Mouse (Mus musculus): ENCODE results near the gene Denr. TPM values are rescaled to one million over a fixed set of nuclear protein-coding genes. Genes with fewer than 3 reads are reported as not detected.

Gene Denr
- polyA plus RNA-seq (2015; fragmentation: Nextera tagmentation; extraction: Ambion mirVana), result 82.7 and 89.1 TPM in 2 replicates

DNA sequence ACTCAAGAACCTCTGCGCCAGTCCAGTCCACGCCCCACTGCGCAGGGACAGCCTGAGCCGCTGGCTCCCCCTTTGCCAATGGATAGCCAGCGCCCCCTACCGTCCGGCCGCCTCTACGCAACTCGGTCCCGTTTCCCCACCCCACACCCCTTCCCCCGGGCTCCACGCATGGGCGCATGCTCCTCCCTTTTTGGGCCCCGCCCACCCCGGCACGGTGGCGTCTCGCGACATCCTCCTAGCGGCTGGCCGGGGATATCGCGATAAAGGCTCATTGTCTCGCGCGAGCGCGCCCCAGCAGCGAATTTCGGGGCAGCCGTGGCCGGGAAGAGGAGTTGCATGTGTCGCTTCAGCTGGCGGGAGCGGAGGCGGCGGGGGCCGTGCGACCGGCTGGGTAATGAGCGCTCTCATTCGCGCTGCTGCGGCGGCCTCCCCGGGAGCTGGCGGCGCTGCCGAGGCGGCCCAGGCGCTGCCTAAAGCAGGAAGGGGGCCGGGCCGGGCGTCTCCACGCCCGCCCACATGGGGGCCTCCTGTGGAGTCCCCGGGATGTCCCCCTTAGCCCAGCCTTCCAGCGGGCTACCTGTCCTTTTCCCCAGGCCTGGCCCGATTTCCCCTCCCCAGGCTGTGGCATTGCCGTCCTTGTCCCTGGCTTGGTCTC is at the start of gene Denr:
TSS of gene Denr (plus strand) at position 200 of the 655 bp plus-strand sequence.
- ATAC-seq, result peak; percentile 96
- peak within 1 kb of the TSS; percentile 77 for H3K4me2 ChIP-seq (replicated peaks; ENCODE audit: low read depth)
- peak within 1 kb of the TSS; percentile 96 for H3K4me3 ChIP-seq (ENCODE audit: low read depth, low read length)
- peak within 1 kb of the TSS; percentile 84 for H3K27ac ChIP-seq (ENCODE audit: low read depth, low read length)
- no peaks in the 10 kb centered on the region for H3K27me3 ChIP-seq (replicated peaks; ENCODE audit: control insufficient read depth, insufficient read depth, low read length)
- H3K9ac ChIP-seq (ENCODE audit: low read depth, low read length), result peak within 1 kb of the TSS; percentile 99
- H3K9me3 ChIP-seq (ENCODE audit: control insufficient read depth), result no peaks in the 10 kb centered on the region
- no peaks in the 10 kb centered on the region for H3K4me1 ChIP-seq (replicated peaks; ENCODE audit: control insufficient read depth, insufficient read depth, low read length)
- under 1% methylated on average over 58 of the region's 61 CpGs for WGBS
- peaks cover 26% of the 10 kb centered on the region for H3K36me3 ChIP-seq (ENCODE audit: control insufficient read depth, insufficient read depth)
- TF ChIP-seq CTCF (IDR thresholded peaks at IDR 0.05; ENCODE audit: low read depth), result peak; percentile 99

DNA sequence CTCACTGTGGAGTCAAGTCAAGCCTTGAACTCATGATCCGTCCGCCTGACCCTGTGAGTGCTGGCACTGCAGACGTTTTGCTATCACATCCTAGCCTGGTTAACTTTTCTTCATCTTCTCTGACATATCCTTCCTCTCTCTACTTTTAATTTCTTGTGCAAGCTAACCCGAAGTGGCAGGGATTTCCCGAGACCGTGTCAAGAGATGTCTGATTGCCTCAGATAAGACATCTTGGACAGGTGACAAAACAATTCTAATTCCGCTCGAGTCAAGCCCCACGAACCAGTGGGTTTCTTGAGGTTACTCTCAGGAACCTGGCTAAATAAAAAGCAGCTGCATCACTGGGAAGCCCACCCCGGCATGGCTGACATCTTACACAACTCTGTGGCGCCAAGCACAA is 48.2 kb upstream of the Denr start:
- H3K27ac ChIP-seq (ENCODE audit: low read depth, low read length), result no peak overlapping the region
- H3K27me3 ChIP-seq (replicated peaks; ENCODE audit: control insufficient read depth, insufficient read depth, low read length), result no peaks in the 10 kb centered on the region
- H3K4me3 ChIP-seq (ENCODE audit: low read depth, low read length), result no peak overlapping the region
- no peak overlapping the region for H3K9ac ChIP-seq (ENCODE audit: low read depth, low read length)
- no peaks in the 10 kb centered on the region for H3K9me3 ChIP-seq (ENCODE audit: control insufficient read depth)
- no peak for ATAC-seq
- H3K4me1 ChIP-seq (replicated peaks; ENCODE audit: control insufficient read depth, insufficient read depth, low read length), result no peaks in the 10 kb centered on the region
- WGBS, result 74% methylated on average over 11 of the region's 11 CpGs
- no peak overlapping the region for H3K4me2 ChIP-seq (replicated peaks; ENCODE audit: low read depth)
- H3K36me3 ChIP-seq (ENCODE audit: control insufficient read depth, insufficient read depth), result no peaks in the 10 kb centered on the region
- no peak for TF ChIP-seq CTCF (IDR thresholded peaks at IDR 0.05; ENCODE audit: low read depth)

DNA sequence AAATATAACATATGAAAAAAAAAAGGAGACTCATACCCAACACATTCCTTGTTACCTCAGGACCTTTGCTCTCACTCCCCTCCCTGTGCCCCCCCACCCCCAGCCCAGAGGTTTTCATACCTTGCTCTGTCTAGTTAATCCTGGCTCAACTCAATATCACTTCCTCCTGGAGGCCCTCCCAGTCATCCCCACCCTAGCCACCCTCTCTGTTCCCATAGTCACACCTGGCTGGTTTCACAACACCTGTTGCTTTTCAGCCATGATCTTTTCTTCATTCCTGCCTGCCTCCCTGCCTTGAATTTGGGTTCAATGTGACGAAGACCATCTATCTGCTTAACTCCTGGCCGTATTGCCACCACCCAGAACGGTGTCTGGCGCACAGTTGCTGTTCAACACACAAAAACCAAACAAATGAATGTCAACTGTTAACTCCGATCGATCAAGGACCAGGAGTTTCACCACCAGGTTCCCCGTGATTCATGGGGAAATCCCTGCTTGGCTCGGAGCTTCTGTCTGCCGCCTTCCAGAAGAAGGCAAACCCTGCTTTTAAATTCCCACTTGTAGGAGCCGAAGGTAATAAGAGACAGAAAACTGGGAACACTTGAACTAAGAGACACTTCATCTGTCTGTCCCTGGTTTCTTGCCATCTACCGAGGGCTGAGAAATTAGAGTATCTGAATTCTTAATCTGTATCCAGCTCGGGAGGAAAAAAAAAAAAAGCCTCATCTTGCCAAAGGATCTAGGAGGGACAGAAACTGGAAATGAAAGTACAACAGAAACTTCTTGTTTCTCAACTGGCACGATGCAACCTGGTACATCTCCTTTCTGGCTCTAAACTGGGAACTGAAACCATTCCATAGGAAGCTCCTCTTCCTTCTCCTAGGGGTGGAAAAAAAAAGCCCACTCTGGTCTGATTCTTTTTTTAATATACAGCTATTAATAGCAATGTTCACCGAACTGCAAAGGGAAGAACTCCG is 44.3 kb upstream of the Denr start:
- TF ChIP-seq CTCF (IDR thresholded peaks at IDR 0.05; ENCODE audit: low read depth), result no peak
- WGBS, result 41% methylated on average over 15 of the region's 15 CpGs

DNA sequence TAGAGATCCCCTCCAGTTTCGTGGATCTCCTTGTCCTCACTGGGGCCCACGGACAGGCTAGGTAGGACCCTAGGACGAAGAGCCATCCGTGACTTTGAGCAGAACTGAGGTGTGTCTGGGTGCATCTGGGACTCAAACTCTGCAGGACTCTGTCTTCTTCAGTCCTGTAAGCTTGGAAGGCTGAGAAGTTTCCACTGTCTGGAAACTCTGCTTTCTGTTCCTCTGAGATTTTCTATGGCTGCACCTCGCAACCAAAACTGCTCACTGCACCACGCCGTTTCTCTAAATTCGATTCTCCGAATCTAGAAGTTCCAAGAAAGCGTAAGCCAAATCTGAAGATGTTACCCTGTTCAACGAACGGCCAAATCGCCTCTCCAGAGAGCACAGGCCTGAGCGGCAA is 43.0 kb upstream of the Denr start:
- Histone ChIP-seq H3K9me3 (ENCODE audit: control insufficient read depth) (no peaks in the 10 kb centered on the region), H3K27me3 (replicated peaks; ENCODE audit: control insufficient read depth, insufficient read depth, low read length) (no peaks in the 10 kb centered on the region), H3K27ac (ENCODE audit: low read depth, low read length) (no peak overlapping the region), H3K9ac (ENCODE audit: low read depth, low read length) (no peak overlapping the region), H3K4me1 (replicated peaks; ENCODE audit: control insufficient read depth, insufficient read depth, low read length) (no peaks in the 10 kb centered on the region), H3K4me2 (replicated peaks; ENCODE audit: low read depth) (no peak overlapping the region), H3K4me3 (ENCODE audit: low read depth, low read length) (no peak overlapping the region), H3K36me3 (ENCODE audit: control insufficient read depth, insufficient read depth) (no peaks in the 10 kb centered on the region)
- no peak for TF ChIP-seq CTCF (IDR thresholded peaks at IDR 0.05; ENCODE audit: low read depth)
- no peak for ATAC-seq
- 91% methylated on average over 14 of the region's 14 CpGs for WGBS

More for the DNA sequence above, 44.3 kb upstream of the Denr start:
- peak; percentile 83 for ATAC-seq
- Histone ChIP-seq H3K27me3 (replicated peaks; ENCODE audit: control insufficient read depth, insufficient read depth, low read length) (no peaks in the 10 kb centered on the region), H3K4me3 (ENCODE audit: low read depth, low read length) (peak overlapping the region; percentile 14), H3K36me3 (ENCODE audit: control insufficient read depth, insufficient read depth) (no peaks in the 10 kb centered on the region), H3K4me1 (replicated peaks; ENCODE audit: control insufficient read depth, insufficient read depth, low read length) (no peaks in the 10 kb centered on the region), H3K27ac (ENCODE audit: low read depth, low read length) (peak overlapping the region; percentile 73), H3K9ac (ENCODE audit: low read depth, low read length) (0 out of 2 replicates have a peak overlapping the region, but pooled peaks have one; percentile 2), H3K4me2 (replicated peaks; ENCODE audit: low read depth) (peak overlapping the region; percentile 51), H3K9me3 (ENCODE audit: control insufficient read depth) (no peaks in the 10 kb centered on the region)

DNA sequence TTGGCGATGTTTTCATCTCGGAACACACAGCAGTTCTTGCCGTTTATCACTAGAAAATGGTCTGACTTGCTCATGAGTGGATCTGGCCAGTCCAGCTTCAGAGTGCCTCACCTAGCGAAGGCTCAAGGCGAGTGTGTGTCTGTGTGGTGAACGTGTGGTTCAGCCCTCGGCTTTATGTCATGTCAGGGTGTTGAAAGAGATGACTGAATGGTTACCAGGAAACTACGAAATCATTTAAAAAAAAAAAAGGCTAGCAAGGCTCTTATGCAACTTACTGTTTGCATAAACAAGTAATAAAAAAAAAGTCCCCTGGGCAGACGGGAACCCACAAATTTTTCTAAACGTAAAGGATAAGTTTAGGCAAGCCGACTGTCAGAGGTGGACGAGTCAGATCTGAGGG is 41.6 kb upstream of the Denr start, which contains the start of gene Hcar2:
TSS of gene Hcar2 (minus strand) at position 135 of the 400 bp plus-strand sequence.
- Histone ChIP-seq H3K9me3 (ENCODE audit: control insufficient read depth) (no peaks in the 10 kb centered on the region), H3K4me1 (replicated peaks; ENCODE audit: control insufficient read depth, insufficient read depth, low read length) (no peaks in the 10 kb centered on the region), H3K4me2 (replicated peaks; ENCODE audit: low read depth) (no peak within 1 kb of the TSS), H3K27me3 (replicated peaks; ENCODE audit: control insufficient read depth, insufficient read depth, low read length) (no peaks in the 10 kb centered on the region), H3K36me3 (ENCODE audit: control insufficient read depth, insufficient read depth) (no peaks in the 10 kb centered on the region), H3K27ac (ENCODE audit: low read depth, low read length) (no peak within 1 kb of the TSS), H3K9ac (ENCODE audit: low read depth, low read length) (no peak within 1 kb of the TSS), H3K4me3 (ENCODE audit: low read depth, low read length) (no peak within 1 kb of the TSS)
- WGBS, result 55% methylated on average over 12 of the region's 12 CpGs
- no peak for ATAC-seq
- TF ChIP-seq CTCF (IDR thresholded peaks at IDR 0.05; ENCODE audit: low read depth), result no peak

DNA sequence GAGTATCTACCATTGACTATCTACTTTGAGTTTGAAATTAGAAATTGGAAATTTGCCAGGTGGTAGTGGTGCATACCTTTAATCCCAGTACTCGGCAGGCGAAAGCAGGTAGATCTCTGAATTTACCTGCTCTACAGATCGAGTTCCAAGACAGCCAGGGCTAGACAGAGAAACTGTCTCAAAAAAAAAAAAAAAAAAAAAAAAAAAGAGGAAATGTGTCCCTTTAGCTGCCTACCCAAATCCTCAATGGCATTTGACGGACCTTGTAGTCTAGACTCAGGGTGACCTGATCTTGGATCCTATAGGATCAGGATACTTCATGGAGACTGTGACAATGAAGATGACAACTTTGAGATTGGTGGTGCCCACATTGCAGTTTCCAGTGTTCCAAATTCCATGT is 40.5 kb upstream of the Denr start:
- no peak for ATAC-seq
- 89% methylated on average over 4 of the region's 4 CpGs for WGBS
- Histone ChIP-seq H3K4me2 (replicated peaks; ENCODE audit: low read depth) (no peak overlapping the region), H3K36me3 (ENCODE audit: control insufficient read depth, insufficient read depth) (no peaks in the 10 kb centered on the region), H3K4me3 (ENCODE audit: low read depth, low read length) (no peak overlapping the region), H3K9me3 (ENCODE audit: control insufficient read depth) (no peaks in the 10 kb centered on the region), H3K27ac (ENCODE audit: low read depth, low read length) (no peak overlapping the region), H3K27me3 (replicated peaks; ENCODE audit: control insufficient read depth, insufficient read depth, low read length) (no peaks in the 10 kb centered on the region), H3K9ac (ENCODE audit: low read depth, low read length) (no peak overlapping the region), H3K4me1 (replicated peaks; ENCODE audit: control insufficient read depth, insufficient read depth, low read length) (no peaks in the 10 kb centered on the region)
- TF ChIP-seq CTCF (IDR thresholded peaks at IDR 0.05; ENCODE audit: low read depth), result no peak

All from intestine, postnatal 0 days (tissue).